Mouse (Mus musculus) erythroblast, embryonic 14.5 days (primary cell): ENCODE measurements around the gene Shld1.

Experiments used
- GATA1 ChIP-seq: IDR thresholded peaks from 2 replicates; pipeline ENCODE4 v1.6.1; 2012; ENCODE audit warnings: low read length, inconsistent platforms, mixed read lengths
- TAL1 ChIP-seq: IDR thresholded peaks from 3 replicates; pipeline ENCODE4 v1.6.1; 2012; ENCODE audit warnings: low read length, inconsistent platforms, mixed read lengths

DNA sequence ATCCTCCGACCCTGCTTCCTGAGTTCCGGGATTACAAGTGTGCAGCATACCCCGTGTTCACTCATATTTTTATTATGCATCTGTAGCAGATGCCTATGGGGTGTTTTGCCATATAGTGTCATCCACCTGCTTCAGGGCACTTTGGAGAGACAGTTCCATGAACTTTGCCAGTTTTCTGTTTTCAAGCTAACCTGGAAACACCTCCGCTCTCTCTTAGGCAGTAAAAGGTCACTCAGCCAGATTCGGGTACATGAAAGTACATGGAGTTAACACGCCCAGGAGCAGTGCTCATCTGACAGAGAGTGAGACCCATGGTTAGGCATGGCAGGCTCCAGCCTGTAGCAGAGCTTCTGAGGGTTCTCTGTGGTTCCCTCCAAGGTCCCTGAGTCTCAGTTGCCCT, 48.4 kb upstream of the Shld1 start:
- TF ChIP-seq GATA1 (no peak), TAL1 (no peak)
